Mouse (Mus musculus) cerebellum, adult 9-11 months (tissue): ENCODE measurements around the gene Grik4.
A peak's percentile ranks its signal among the peaks of the same experiment; 100 is the strongest.

Experiments
- DNase-seq: peaks from one replicate; pipeline ENCODE4 v3.0.0; 2022

Gene Grik4

GRCm38 (mm10) chr9:42482944-42483343, 461.3 kb downstream of the Grik4 start:
- DNase-seq = no peak

GRCm38 (mm10) chr9:42476166-42476565, 468.1 kb downstream of the Grik4 start:
- DNase-seq = no peak

- DNase-seq = no peak
Observed at GRCm38 (mm10) chr9:42474244-42474643, 470.0 kb downstream of the Grik4 start.

GRCm38 (mm10) chr9:42471921-42472747, 472.2 kb downstream of the Grik4 start:
- peak; percentile 96 for DNase-seq

GRCm38 (mm10) chr9:42471214-42471613, 473.1 kb downstream of the Grik4 start:
- peak; percentile 28 for DNase-seq

- DNase-seq = no peak
Observed at GRCm38 (mm10) chr9:42469323-42469722, 475.0 kb downstream of the Grik4 start.

- DNase-seq = no peak
Observed at GRCm38 (mm10) chr9:42468360-42468759, 475.9 kb downstream of the Grik4 start.
